Mouse (Mus musculus) spleen, postnatal 10 days (tissue): Measurements from ENCODE around the gene Cfap221.

Experiments
- DNase-seq, 2 experiments: peaks; one replicate each; pipeline ENCODE4 v3.0.0; 2021 to 2022; ENCODE audit warnings: low spot score in 2 of 2

Cfap221 gene

DNA sequence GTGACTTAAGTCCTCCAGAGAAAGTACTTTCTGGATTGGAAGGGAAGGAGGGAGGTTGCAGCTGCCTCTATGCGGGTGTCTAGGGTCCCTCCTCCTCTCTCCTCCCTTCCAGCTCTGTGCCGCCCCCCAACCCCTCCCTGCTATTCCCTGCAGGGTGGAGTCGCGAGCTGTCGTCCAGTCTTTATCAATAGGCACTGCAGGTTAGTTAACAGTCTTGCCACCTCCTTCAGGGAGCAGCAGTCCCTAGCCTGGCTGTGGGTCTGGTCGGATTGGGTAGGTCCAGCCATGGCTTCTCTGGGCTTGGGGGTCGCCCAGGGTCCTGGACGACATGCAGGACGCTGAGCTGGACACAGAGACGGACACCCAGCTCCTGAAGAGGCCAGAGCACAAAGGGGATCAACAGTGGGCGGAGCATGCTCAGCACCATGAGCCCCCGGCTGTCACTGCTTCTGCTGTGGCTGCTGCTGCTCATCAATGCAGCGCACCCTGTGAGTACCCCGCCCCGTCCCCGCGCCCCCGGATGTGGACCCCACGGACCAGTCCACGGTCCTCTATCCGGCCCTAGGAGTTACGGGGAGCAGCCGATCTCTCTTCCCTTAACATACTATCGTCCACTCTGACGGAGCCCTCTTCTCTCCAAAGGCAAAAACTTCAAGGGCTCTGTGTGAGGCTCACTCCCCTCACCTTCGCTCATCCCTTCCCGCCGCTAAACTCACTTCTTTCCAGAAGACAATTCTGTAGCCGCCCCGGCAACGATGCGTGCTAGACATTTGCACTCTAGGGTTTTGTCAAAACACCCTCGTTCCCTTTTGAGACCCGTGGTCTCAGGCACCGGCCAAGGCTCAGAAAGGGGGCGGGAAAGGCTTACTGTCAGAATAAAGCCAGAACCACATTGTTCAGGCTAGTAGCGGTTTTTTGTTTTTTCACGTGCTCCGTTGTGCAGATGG, 10.1 kb upstream of the Cfap221 start, which contains the start of gene Sctr:
Gene Sctr (plus strand): TSS at position 51 of the 947 bp plus-strand sequence.
- peak in 1 of 2 experiments; percentile 15 for DNase-seq

DNA sequence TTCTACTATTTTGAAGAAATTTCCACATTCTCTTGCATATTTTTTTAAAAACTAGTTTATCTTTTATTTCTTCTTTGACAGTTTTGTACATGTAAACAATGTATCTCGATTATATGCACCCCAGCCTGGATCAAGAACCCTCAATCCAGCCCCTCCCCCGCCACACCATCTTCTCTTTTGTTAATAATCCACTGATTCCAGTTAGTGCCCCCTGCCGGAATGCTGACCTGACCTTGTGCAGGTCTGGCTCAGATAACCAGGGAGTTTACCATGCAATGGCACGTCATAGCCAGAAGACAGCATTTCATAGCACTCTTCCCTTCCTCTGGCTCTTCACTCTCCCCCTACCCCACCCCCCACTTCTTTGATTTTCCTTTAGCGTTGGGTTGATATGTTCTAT, 610 bp upstream of the Cfap221 start:
- DNase-seq = no peak

GRCm38 (mm10) chr1:119986555-119986954, 10.5 kb downstream of the Cfap221 start:
- no peak for DNase-seq

DNA sequence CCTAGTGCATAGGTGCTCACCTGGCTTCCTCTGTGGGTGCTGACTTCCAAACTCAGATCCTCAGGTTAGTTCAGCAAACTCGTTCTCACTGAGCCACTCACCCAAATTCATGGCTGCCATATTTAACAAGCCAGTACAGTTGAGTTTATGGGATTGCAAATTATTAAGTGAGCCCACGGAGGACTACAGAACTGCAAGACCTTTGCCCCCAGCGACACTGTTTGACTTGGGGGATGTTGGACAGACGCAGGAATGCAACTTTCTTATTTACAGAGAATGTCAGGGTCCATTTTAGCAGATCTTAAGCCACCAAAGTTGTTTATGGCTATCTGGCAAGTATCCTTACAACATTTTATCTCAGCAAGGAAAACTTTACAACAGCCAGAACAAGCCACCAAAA, 21.9 kb downstream of the Cfap221 start:
- no peak for DNase-seq

- DNase-seq = no peak
Measured at GRCm38 (mm10) chr1:119973117-119973516, 23.9 kb downstream of the Cfap221 start.

DNA sequence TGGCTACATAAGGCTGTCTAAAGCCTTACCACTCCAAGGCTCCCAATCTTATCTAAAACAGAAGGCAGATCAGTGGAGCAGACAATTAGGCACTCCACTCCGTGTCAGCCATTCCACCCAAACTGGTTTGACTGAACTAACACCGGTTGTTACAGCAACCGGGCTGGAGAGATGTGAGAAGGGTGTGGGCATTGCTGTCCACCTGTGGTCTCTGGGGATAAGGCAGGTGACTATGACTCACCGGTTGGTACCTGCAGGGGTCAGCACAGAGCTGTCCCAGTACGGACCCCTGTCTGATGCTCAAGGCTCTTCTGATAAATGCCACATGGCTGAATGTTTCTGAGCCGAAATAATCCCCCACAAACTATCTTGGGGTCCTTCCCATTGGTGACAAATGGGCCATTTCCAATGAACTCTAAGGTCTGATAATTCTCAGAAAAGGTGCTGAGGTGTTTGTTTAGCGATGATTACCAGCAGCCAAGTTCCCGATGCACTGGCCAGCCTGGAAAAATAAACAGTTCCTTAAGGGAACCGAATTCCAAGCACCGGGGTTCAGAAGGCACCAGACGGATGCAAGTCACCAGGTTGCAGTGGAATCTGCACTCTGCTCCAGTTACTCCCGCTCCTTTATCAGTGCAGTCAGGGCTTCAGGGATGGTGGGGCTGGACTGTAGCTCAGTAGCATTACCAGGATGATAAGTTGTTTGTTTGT, 31.1 kb downstream of the Cfap221 start:
- no peak for DNase-seq

- DNase-seq = no peak
Measured at GRCm38 (mm10) chr1:119959920-119960319, 37.1 kb downstream of the Cfap221 start.

- no peak for DNase-seq
Measured at GRCm38 (mm10) chr1:119959464-119959863, 37.6 kb downstream of the Cfap221 start.

- DNase-seq = no peak
Measured at GRCm38 (mm10) chr1:119957716-119958222, 39.3 kb downstream of the Cfap221 start.

- no peak for DNase-seq
Measured at GRCm38 (mm10) chr1:119954680-119955079, 42.4 kb downstream of the Cfap221 start.

- DNase-seq = no peak
Measured at GRCm38 (mm10) chr1:119953456-119953855, 43.6 kb downstream of the Cfap221 start.

GRCm38 (mm10) chr1:119950086-119950485, 46.9 kb downstream of the Cfap221 start:
- no peak for DNase-seq

- DNase-seq = no peak
Measured at GRCm38 (mm10) chr1:119936861-119937260, 60.2 kb downstream of the Cfap221 start.

DNA sequence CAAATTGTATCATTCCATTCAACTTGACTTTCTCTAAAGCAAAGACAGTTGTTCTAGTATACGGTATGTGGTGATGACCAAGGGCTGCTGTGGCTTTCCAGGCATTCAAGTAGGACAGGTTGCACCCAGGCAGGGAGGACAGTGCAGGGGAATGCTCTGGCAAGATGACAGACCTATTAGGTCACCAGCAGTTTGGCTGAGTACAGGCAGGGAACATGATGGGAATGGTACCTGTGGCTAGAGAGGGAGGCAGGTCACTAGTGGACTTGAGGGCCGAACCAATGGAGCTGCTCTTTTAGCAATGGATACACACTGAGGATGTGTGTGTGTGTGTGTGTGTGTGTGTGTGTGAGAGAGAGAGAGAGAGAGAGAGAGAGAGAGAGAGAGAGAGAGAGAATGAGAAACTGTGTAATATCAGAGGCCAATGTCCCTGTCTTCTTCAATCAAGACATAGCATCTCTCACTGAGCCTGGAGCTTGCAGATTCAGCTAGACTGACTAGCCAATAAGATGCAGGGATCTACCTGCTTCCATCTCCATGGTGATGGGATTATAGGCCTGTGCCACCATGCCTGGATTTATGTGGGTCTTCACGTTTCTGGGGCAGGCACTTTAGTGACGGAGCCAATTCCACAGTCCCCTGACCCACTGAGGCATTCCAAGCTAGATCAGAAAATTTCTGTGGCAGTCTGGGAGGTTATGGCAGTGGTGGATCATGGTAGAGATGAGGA, 65.4 kb downstream of the Cfap221 start:
- DNase-seq = no peak

GRCm38 (mm10) chr1:119929715-119930114, 67.3 kb downstream of the Cfap221 start:
- no peak for DNase-seq

DNA sequence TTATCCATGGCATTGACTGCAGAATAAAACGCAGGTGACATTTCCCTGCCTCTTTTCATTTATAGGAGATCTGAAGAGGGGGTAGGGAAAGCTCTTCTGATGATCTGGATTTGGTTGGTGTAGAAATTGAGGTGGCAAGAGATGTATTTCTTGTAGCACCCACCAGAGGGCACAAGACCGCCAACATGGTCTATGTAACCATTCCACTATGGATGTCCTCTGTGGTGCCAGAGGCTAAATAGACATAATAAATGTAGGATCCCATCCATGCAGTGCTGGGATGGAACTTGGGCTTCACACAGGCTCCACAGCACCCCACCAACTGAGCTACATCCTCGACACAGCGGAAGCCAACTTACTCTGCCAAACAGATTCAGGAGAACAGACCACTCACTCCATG, 77.7 kb downstream of the Cfap221 start:
- peak in 1 of 2 experiments; percentile 40 for DNase-seq

DNA sequence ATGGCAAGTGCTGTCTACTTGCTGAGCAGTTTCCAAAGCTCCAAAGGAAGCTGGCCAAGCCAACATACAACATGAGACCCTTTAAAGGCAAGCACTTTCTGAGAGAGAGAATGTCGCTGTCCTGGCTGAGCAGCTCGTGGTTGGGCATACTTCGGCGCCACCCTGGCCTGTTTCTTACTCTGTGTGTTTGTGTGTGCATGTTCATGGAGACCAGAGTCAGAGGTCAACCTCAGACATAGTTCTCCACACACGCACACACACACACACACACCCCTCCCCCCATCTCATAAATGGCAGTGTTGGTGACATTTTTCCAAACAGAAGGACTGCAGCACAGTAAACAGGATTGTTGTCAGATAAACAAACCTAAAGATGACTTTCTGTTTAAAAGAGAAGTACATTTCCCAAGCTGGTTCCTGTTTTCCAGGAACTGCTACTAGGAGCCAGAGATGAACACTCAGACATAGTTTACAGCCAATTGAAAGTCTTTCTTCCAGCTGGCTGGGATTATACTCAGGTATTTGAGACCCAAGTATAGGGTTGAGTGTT, 80.1 kb downstream of the Cfap221 start:
- no peak for DNase-seq

GRCm38 (mm10) chr1:119912953-119913814, 83.8 kb downstream of the Cfap221 start, which contains the start of gene Tmem177:
Tmem177 (minus strand) TSS chr1:119913208.
- DNase-seq = peak; percentile 97 to 98

GRCm38 (mm10) chr1:119907206-119907748, 89.8 kb downstream of the Cfap221 start:
- no peak for DNase-seq

- no peak for DNase-seq
Measured at GRCm38 (mm10) chr1:119903231-119903620, 93.8 kb downstream of the Cfap221 start.
